Mouse (Mus musculus) adrenal gland, adult 8-10 months (tissue): ENCODE measurements around the gene Gab1. TPM values are rescaled to one million over a fixed set of nuclear protein-coding genes. Genes with fewer than 3 reads are reported as not detected.

Experiments used
- DNase-seq: peaks from one replicate; pipeline ENCODE4 v3.0.0; 2022
- total RNA-seq, 4 experiments: library from RNA; stranded (reverse); gene quantifications; 2 replicates each; pipeline ENCODE4 v1.2.4; 2022

The Gab1 gene
- total RNA-seq, 4 experiments from 2014 or later = 20.6 to 28.4 (median 22.0) TPM

DNA sequence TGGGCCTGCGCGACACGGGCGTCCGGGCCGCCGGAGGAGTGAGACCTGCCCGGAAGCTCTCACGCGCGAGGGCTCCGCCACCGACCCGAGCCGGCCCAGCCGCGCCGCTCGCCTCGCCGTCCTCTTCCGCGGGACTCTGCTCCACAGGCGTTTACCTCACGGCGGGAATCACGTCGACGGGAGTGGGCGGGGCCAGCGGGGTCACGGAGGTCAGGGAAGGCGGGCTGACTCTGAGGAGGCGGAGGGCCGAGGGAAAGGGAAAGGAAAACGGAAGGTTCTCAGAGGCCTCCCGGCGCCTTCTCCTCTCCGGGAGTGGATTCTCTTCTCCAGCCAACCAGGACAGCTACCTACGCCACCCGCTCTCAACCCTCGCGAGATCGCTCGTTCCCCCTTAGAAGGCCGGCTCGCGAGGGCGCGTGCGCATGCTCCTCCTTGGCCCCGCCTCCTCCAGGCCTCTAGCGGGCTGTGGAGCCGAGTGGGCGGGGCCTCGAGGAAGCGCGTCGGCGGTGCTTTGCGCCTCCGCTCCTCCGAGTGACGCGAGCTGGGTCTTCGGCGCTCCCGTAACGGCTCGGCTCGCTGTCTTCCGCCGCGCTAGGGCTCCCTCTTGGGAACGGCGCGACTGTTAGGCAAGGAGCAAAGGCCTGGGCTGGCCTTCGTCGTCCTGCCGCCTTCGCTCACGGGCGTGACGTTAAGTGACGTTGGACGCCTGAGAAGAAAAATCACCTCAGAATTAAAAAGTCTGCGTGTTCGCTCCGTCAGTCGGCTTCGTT is 141.0 kb downstream of the Gab1 start, which contains the start of gene Smarca5:
Gene Smarca5, minus strand, starts transcription at position 343 of the 770 bp plus-strand sequence.
- DNase-seq = peak; percentile 93

DNA sequence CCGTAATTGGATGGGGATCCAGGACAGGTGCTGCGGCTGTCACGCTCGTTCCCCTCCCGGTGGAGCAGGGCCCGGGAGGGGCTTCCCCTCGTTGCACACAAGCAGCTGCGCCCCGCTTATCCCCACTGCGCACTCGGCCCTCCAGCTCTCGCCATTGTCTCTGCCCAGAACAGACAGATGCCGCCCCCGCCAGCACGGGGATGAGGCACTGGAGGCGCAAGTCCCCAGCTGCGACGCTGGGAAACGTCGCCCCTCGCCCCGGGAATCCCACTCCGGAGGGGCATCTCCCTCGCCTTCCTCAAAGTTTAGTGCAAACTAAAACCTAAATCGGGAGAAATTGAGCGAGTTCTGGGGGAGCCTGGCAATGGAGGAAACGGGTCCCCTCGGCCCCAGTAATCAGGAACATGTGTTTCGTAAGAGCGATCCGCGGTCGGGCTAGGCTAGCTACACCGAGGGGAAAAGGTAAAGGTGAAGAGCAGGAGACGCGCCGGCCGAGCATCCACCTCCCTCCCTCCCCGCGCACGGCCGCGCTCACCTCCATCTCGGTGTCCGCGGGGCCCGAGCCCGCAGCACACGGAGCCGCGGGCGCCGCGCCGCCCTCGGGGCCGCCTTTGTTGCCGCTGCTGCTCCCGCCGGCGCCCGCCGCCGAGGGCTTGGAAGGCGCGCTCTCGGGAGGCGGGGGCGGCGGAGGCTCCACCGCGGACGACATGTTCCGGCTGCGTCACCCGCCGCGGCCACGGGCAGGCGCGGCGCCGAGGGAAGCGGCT is 141.7 kb downstream of the Gab1 start:
- DNase-seq = peak; percentile 35

DNA sequence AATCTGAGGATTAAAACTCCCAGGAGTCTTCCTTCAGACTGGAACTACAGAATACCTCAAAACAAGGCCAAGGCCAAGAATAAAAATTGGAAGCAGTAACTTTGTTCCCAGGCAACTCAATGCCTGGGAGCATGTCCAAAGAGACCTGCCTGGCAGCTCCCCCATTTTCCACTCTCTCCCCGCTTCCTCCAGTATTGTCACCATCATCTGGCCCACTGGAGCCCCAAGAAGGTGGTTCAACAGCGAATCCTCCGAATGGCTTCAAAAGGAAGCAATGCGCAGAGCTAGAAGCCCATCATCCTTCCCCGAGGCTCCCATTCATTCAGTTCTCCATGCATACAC is 142.3 kb downstream of the Gab1 start:
- no peak for DNase-seq

DNA sequence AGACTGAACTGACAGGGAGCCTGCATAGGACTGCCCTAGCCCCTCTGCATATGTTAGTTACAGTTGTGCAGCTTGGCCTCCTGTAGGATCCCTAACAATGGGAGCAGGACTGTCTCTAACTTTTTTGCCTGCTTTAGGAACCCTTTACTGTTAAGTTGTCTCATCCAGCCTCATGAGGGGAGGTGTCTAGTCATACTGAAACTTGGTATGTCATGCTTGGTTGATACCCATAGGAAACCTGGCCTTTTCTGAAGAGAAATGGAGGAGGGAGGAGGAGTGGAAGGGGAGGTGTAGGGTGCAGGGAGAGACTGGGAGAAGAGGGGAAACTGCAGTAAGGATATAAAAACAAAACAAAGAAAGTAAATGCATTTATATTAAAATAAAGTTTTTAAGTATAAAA is 148.0 kb downstream of the Gab1 start:
- DNase-seq = no peak

DNA sequence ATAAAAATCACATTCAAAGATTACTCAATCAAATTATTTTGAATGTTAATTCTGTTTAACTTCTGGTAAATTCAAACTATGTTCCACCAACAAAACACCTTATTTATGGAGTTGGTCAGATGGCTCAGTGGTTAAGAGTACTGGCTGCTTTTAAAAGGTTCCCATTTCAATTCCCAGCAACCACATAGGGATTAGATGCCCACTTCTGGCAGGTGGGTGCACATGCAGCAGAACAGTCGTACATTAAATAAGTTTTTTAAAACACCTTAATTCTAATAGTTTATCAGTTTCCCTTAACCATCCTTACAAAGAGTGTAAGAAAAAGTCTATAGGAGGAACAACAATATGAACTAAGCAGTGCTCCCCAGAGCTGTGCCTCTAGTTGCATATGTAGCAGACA is 165.9 kb downstream of the Gab1 start:
- no peak for DNase-seq

Other genes with a start within 250 kb of the Gab1 start
- gene Smarca5, start 141.0 kb downstream of the Gab1 start, total RNA-seq = 10 to 100 TPM; 64.8 to 83.0 (median 76.3) TPM
- 10 to 100 TPM; 22.8 to 24.4 (median 23.3) TPM for gene Usp38, start 134.4 kb upstream of the Gab1 start, total RNA-seq